Mouse (Mus musculus) bone marrow macrophage, adult 2 months (primary cell): ENCODE results near the gene Prr14l. TPM values are rescaled to one million over a fixed set of nuclear protein-coding genes. Genes with fewer than 3 reads are reported as not detected.
"Not testable (repeated sequence)": the region's sequence is repeated elsewhere in the genome, so short reads cannot be mapped to it uniquely, and the experiment has no call there.

Experiments used
- H3K27ac ChIP-seq: 2 replicates; pipeline ENCODE4 v1.5.1; 2012; ENCODE audit warnings: low read depth, low read length; ENCODE audit not compliant: insufficient read depth
- H3K4me1 ChIP-seq: 2 replicates; pipeline ENCODE4 v1.6.1; 2012; ENCODE audit warnings: low read length; ENCODE audit not compliant: control insufficient read depth, insufficient read depth
- H3K4me3 ChIP-seq: 2 replicates; pipeline ENCODE4 v1.5.1; 2012; ENCODE audit warnings: mild to moderate bottlenecking, low read length, moderate library complexity; ENCODE audit not compliant: insufficient read depth
- CTCF ChIP-seq: IDR thresholded peaks from 2 replicates; pipeline ENCODE4 v1.5.1; 2012; ENCODE audit warnings: low read depth, mild to moderate bottlenecking, low read length, moderate library complexity
- POLR2A ChIP-seq: IDR thresholded peaks from 2 replicates; pipeline ENCODE4 v1.6.1; 2012; ENCODE audit warnings: mild to moderate bottlenecking, low read depth, low read length, borderline replicate concordance
- polyA plus RNA-seq: library from polyadenylated mRNA; stranded (reverse); fragments of >200 nt; gene quantifications from 2 replicates; pipeline ENCODE4 v1.2.4, GENCODE M21; 2012; ENCODE audit not compliant: missing spikeins, insufficient read depth, insufficient read length

Gene Prr14l
- polyA plus RNA-seq, 1 experiment, result 20.8 TPM

GRCm38 (mm10) chr5:32760787-32761186 is 93.3 kb downstream of the Prr14l start:
- no peak overlapping the region for H3K4me3 ChIP-seq
- TF ChIP-seq POLR2A, result no peak
- TF ChIP-seq CTCF, result no peak
- peaks cover 42% of the 10 kb centered on the region for H3K4me1 ChIP-seq
- H3K27ac ChIP-seq, result peak overlapping the region; percentile 84

GRCm38 (mm10) chr5:32760352-32760751 is 93.7 kb downstream of the Prr14l start:
- peak overlapping the region; percentile 84 for H3K27ac ChIP-seq
- peaks cover 47% of the 10 kb centered on the region for H3K4me1 ChIP-seq
- H3K4me3 ChIP-seq, result not testable (repeated sequence)

- H3K4me1 ChIP-seq, result peaks cover 53% of the 10 kb centered on the region
- peak overlapping the region; percentile 84 for H3K27ac ChIP-seq
- H3K4me3 ChIP-seq, result no peak overlapping the region
- TF ChIP-seq POLR2A (no peak), CTCF (no peak)
These were observed 94.4 kb downstream of the Prr14l start for GRCm38 (mm10) chr5:32759662-32760061.

- Histone ChIP-seq H3K27ac (no peak overlapping the region), H3K4me1 (peaks cover 65% of the 10 kb centered on the region), H3K4me3 (no peak overlapping the region)
- TF ChIP-seq CTCF, result no peak
- no peak for TF ChIP-seq POLR2A
These were observed 97.9 kb downstream of the Prr14l start for GRCm38 (mm10) chr5:32756141-32756540.

- Histone ChIP-seq H3K27ac (no peak overlapping the region), H3K4me3 (no peak overlapping the region), H3K4me1 (peaks cover 64% of the 10 kb centered on the region)
- TF ChIP-seq CTCF, result no peak
- no peak for TF ChIP-seq POLR2A
These were observed 102.3 kb downstream of the Prr14l start for GRCm38 (mm10) chr5:32751736-32752135.

GRCm38 (mm10) chr5:32748936-32749335 is 105.1 kb downstream of the Prr14l start:
- no peak for TF ChIP-seq POLR2A
- TF ChIP-seq CTCF, result no peak
- no peak overlapping the region for H3K4me3 ChIP-seq
- H3K4me1 ChIP-seq, result peaks cover 62% of the 10 kb centered on the region
- no peak overlapping the region; the same call in 1 of the 2 replicates for H3K27ac ChIP-seq

GRCm38 (mm10) chr5:32747650-32748375 is 106.2 kb downstream of the Prr14l start:
- TF ChIP-seq CTCF (peak; percentile 45), POLR2A (no peak)
- peaks cover 57% of the 10 kb centered on the region for H3K4me1 ChIP-seq
- no peak overlapping the region for H3K4me3 ChIP-seq
- H3K27ac ChIP-seq, result peak overlapping the region; percentile 92

- Histone ChIP-seq H3K27ac (peak overlapping the region; percentile 94), H3K4me1 (peaks cover 50% of the 10 kb centered on the region), H3K4me3 (peak overlapping the region; percentile 82)
- TF ChIP-seq POLR2A (peak; percentile 86), CTCF (no peak)
These were observed 108.1 kb downstream of the Prr14l start for GRCm38 (mm10) chr5:32745705-32746655.

- no peak for TF ChIP-seq POLR2A
- TF ChIP-seq CTCF, result no peak
- H3K4me3 ChIP-seq, result no peak overlapping the region
- H3K4me1 ChIP-seq, result peaks cover 28% of the 10 kb centered on the region
- no peak overlapping the region for H3K27ac ChIP-seq
These were observed 111.9 kb downstream of the Prr14l start for GRCm38 (mm10) chr5:32742149-32742548.

- not testable (repeated sequence) for H3K4me3 ChIP-seq, H3K27ac ChIP-seq
- H3K4me1 ChIP-seq, result peaks cover 26% of the 10 kb centered on the region
These were observed 112.7 kb downstream of the Prr14l start for GRCm38 (mm10) chr5:32741377-32741776.

GRCm38 (mm10) chr5:32740850-32741249 is 113.2 kb downstream of the Prr14l start:
- not testable (repeated sequence) for H3K27ac ChIP-seq, H3K4me3 ChIP-seq
- peaks cover 26% of the 10 kb centered on the region for H3K4me1 ChIP-seq
